Mouse (Mus musculus) CD4-positive helper T cell, adult 2 months (primary cell): Measurements from ENCODE around the gene Ciz1.

Source experiments
- DNase-seq: peaks from one replicate; pipeline ENCODE4 v3.0.0-alpha.2; 2012; ENCODE audit warnings: low read depth, missing footprints, low spot score

The Ciz1 gene

GRCm38 (mm10) chr2:32352151-32353006 lies at the start of gene Ciz1:
Ciz1 (plus strand) TSS chr2:32352327.
- DNase-seq, result peak; percentile 68

- DNase-seq, result no peak
Measured at GRCm38 (mm10) chr2:32302952-32303351, 49.2 kb upstream of the Ciz1 start.

- DNase-seq, result peak; percentile 43
Measured at GRCm38 (mm10) chr2:32304145-32304832, 47.8 kb upstream of the Ciz1 start.

- DNase-seq, result no peak
Measured at GRCm38 (mm10) chr2:32305668-32306067, 46.5 kb upstream of the Ciz1 start.

GRCm38 (mm10) chr2:32306176-32306575 lies 46.0 kb upstream of the Ciz1 start:
- DNase-seq, result no peak

- DNase-seq, result no peak
Measured at GRCm38 (mm10) chr2:32307247-32307798, 44.8 kb upstream of the Ciz1 start.

GRCm38 (mm10) chr2:32307941-32308760 lies 44.0 kb upstream of the Ciz1 start:
- peak; percentile 65 for DNase-seq

- no peak for DNase-seq
Measured at GRCm38 (mm10) chr2:32308870-32309568, 43.1 kb upstream of the Ciz1 start.

GRCm38 (mm10) chr2:32310096-32310845 lies 41.9 kb upstream of the Ciz1 start:
- no peak for DNase-seq

- no peak for DNase-seq
Measured at GRCm38 (mm10) chr2:32311443-32312317, 40.4 kb upstream of the Ciz1 start.

- peak; percentile 85 for DNase-seq
Measured at GRCm38 (mm10) chr2:32312318-32312964, 39.7 kb upstream of the Ciz1 start.

- DNase-seq, result no peak
Measured at GRCm38 (mm10) chr2:32314831-32315230, 37.3 kb upstream of the Ciz1 start.

- no peak for DNase-seq
Measured at GRCm38 (mm10) chr2:32315751-32316150, 36.4 kb upstream of the Ciz1 start.

- DNase-seq, result no peak
Measured at GRCm38 (mm10) chr2:32316887-32317656, 35.1 kb upstream of the Ciz1 start.

GRCm38 (mm10) chr2:32317791-32318417 lies 34.2 kb upstream of the Ciz1 start:
- no peak for DNase-seq

GRCm38 (mm10) chr2:32318709-32319585 lies 33.2 kb upstream of the Ciz1 start:
- DNase-seq, result no peak
